Mouse (Mus musculus) brain, embryonic 14.5 days (tissue): ENCODE results near the gene Shld2.

ENCODE experiments used
- CTCF ChIP-seq: fragments of 200-500 bp; IDR thresholded peaks from 2 replicates; pipeline ENCODE4 v1.5.1; 2012; ENCODE audit warnings: inconsistent platforms, mild to moderate bottlenecking, moderate library complexity, borderline replicate concordance; ENCODE audit not compliant: insufficient read depth, insufficient read length; ENCODE audit errors: extremely low read depth
- POLR2A ChIP-seq: fragments of 200-500 bp; IDR thresholded peaks from 2 replicates; pipeline ENCODE4 v1.6.1; 2012; ENCODE audit warnings: mild to moderate bottlenecking, inconsistent platforms, borderline replicate concordance; ENCODE audit not compliant: poor library complexity, insufficient read depth, insufficient read length, severe bottlenecking; ENCODE audit errors: extremely low read depth

DNA sequence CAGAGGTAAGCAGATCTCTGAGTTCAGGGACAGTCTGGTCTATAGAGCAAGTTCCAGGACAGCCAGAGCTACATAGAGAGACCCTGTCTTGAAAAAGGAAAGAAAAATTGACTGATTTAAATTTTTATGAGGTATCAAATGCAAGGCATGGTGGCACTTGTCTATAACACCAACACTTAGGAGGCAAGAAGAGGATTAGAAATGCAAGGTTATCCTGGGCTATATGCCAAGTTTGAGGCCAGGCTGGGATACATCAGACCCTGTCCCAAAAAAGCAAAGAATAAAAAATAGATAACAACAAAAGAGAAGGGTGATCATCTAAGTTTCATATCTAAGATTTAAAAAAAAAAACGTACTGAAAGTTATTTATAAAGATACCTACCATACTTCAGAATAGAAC is 20.1 kb downstream of the Shld2 start:
- no peak for TF ChIP-seq POLR2A
- no peak for TF ChIP-seq CTCF
